Mouse (Mus musculus) heart, postnatal 36 days (tissue): ENCODE measurements around the gene Zfp949. TPM values are rescaled to one million over a fixed set of nuclear protein-coding genes. Genes with fewer than 3 reads are reported as not detected.
"Not testable (repeated sequence)": the region's sequence is repeated elsewhere in the genome, so short reads cannot be mapped to it uniquely, and the experiment has no call there.

Experiments used
- DNase-seq, 2 experiments: peaks; one replicate each; pipeline ENCODE4 v3.0.0; 2021 to 2022
- intact Hi-C: fragments of 180-260 bp; cut with DNase I; formaldehyde crosslinking; loops from one replicate; pipeline ENCODE4 v1.15.1; 2025
- total RNA-seq, 2 experiments: library from RNA; stranded (reverse); gene quantifications; 2 replicates each; pipeline ENCODE4 v1.2.3; 2021

Gene Zfp949
- total RNA-seq, 2 experiments from 2014 or later, result 9.2 to 10.1 TPM

DNA sequence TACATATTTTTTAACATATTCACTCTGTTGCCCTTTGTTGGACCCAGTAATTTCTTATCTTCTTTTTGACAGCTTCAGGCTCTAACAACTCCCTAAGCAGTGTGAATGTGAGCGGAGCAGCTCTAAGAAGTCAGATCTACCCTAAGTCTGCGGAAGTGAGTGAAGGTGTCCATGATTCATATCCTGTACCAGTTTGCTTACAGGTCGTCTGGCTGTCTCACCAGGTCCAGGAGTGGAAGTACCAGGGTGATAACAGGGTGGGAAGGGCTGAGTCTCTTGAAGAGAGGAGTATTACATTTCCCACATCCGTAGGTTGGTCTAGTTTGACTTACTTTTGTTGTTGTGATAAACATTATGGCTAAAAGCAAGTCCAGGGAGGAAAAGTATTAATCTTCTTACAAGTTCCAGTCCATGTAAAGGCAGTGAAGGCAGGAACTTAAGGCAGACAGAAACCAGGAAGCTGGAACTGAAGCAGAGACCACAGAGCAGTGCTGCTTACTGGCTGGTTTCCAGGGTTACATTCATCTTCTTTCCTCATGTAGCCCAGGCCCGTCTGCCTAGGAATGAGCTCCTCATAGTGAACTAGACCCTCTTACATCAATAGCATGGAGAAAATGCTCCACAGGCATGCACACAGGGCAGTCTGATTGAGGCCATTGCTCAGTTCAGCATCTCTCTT is 8.1 kb upstream of the Zfp949 start:
- DNase-seq, result no peak
- intact Hi-C loops, result loop anchor here (5.0 to 10.0 kb wide), 3 partner anchors 132 to 1285 kb away; partner anchors contain the start of gene Cep162

DNA sequence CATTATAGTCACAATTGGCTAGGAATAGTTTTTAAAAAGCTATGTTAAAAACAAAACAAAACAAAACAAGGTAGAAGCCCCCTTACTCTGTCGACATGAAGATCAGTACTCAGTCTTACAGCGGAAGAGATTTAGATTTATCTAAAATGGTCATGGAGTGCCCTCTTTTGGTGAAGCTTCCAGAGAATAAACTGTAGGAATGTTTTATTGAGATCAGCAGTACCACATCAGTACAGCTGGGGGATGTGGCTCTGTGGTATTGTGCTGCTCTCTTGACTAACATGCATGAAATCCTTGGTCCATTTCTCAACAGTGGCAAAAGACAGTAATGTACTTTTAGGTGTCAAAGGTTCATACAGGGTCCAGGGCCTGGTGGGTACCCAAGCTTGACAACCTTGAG is 5.0 kb upstream of the Zfp949 start:
- DNase-seq, result no peak
- intact Hi-C loops, result loop anchor here (5.0 to 10.0 kb wide), 3 partner anchors 136 to 1288 kb away; partner anchors contain the start of gene Cep162

DNA sequence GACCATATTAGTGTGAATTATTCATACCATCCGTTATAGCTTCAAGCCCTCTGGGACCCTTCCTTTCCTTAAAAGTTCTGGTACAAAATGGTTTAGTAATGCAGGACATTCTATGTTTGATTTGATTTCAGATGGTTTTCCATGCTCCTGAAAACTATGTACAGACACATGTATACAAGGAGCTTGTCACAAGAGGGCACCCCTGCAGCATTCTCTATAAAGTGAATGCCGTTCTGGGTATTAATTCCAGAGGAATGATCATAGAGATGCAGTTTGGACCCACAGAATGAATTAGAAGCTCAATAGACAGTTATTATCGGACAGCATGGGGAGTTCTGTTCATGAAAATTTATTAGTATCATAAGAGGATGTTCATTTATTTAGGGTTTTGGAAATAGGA is 2.3 kb upstream of the Zfp949 start:
- intact Hi-C loops, result loop anchor here (10.0 kb wide), 2 partner anchors 169 to 1291 kb away; partner anchors contain the start of gene Cep162
- no peak for DNase-seq

DNA sequence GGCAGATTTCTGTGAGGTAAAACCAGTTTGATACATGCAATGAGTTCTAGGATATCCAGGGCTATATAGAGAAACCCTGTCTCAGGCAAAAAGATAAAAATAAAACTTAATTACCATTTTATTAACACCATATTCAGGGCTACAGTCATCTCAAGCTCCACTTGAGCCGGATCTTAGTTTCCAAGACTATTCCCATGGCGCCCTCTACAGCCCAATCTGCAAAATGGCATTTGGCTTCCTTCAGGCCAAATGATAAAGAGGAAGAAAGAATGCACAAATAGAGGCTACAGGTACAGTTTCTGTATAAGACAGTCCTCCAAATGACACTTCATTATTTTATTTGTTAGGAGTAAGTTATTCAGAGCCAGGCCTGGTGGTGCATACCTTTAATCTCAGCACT is 1.7 kb upstream of the Zfp949 start:
- intact Hi-C loops, result loop anchor here (1.0 to 10.0 kb wide), 6 partner anchors 23 to 1291 kb away; partner anchors contain the start of genes Cep162 and Snx14
- peak; percentile 44 to 68 for DNase-seq

DNA sequence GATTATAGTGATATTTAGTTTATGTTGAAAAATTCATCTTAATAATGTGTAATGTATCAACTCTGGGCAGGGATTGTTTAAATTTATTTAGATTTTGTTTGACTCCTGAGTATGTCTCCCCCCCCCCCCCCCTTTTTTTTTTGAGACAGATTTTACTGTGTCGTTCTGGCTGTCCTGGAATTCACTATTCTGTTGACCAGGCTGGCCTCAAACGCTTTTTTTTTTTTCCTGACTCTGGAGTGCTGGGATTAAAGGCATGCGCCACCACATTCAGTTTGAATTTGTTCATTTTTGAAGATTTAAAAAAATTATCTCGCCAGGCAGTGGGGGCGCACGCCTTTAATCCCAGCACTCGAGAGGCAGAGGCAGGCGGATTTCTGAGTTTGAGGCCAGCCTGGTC is 1.2 kb upstream of the Zfp949 start:
- intact Hi-C loops, result loop anchor here (1.0 to 10.0 kb wide), 6 partner anchors 23 to 1292 kb away; partner anchors contain the start of genes Cep162 and Snx14
- no peak for DNase-seq

DNA sequence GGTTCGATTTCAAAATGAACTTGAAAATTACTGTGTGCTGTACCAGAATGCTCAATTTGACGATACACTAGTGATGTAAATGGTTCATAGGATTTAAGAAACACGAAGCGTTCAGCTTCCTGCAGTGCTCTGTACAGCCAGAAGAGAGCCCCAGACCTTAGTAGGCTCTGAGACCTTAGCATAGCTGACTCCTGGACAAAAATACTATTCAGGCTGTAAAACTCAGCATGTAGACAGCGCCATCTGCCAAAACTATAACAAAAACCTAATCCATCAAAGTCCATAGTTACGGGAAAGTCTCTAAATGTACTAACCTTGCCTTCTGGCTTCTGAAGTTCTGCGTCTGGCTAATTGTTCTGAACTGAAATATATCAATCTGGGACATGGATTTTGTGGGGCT is 550 bp upstream of the Zfp949 start:
- DNase-seq, result no peak
- intact Hi-C loops, result loop anchor here (2.0 to 10.0 kb wide), 4 partner anchors 66 to 1292 kb away; partner anchors contain the start of genes Cep162 and Snx14

DNA sequence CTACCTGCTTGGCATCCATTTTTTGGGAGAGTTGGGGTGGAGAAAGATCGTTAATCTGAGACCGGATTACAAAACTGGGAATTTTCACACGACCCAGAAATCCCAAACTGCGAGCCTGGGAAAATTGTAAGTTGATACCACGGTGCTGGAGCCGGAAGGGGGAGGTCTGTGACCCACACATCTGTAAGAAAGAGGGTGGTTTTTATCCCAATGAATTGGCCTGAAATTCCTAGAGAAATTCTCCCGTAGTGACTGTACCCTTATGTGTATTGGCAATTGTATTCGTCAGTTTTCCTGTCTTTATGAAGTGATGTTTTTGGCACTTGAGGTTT is 760 bp downstream of the Zfp949 start:
- DNase-seq, result no peak

DNA sequence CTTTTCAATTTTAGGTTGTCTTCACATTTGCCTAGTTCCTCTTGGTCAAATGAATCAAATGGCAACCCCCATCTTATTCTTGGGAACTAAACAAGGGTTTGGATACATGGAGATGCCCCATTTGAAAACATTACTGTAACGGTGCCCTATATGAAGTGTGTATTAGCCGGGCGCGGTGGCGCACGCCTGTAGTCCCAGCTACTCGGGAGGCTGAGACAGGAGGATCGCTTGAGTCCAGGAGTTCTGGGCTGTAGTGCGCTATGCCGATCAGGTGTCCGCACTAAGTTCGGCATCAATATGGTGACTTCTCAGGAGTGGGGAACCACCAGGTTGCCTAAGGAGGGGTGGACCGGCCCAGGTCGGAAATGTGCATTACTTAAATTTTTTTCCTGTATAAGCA is 5.3 kb downstream of the Zfp949 start:
- intact Hi-C loops, result no loop called here
- DNase-seq, result no peak

More for the DNA sequence above, 760 bp downstream of the Zfp949 start:
- intact Hi-C loops, result loop anchor here (10.0 kb wide), 2 partner anchors 166 to 1294 kb away; partner anchors contain the start of gene Cep162

DNA sequence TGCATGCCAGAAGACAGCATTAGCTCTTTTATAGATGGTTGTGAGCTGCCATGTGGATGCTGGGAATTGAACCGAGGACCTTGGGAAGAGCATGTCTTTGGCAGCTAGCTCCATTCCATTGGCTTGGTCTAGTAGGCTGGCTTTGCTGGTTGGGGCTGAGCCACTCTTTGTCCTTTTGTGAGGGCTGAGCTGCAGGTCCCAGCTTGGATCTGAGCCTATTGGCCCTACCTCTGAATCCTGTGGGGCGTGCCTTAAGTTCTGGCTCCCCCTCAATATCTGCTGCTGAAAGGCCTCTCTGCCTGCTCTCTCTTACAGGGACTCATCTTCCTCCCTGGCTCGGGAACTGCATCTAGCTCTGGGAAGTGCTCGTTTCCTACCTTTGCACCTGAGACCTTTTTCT is 10.3 kb downstream of the Zfp949 start:
- DNase-seq, result no peak
- intact Hi-C loops, result no loop called here

DNA sequence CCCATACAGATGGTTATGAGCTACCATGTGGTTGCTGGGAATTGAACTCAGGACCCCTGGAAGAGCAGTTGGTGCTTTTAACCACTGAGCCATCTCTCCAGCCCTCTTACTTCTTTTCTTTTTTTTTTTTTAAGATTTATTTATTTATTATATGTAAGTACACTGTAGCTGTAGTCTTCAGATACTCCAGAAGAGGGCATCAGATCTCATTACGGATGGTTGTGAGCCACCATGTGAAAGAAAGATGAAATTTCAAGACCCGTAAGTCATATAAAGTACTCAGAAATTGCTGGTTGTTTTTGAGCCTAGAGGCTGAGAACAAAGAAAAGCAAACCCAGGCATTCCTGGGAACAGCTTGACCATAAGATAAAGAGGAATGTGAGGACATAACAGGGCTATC is 13.7 kb downstream of the Zfp949 start:
- intact Hi-C loops, DNase-seq: not testable (repeated sequence)

DNA sequence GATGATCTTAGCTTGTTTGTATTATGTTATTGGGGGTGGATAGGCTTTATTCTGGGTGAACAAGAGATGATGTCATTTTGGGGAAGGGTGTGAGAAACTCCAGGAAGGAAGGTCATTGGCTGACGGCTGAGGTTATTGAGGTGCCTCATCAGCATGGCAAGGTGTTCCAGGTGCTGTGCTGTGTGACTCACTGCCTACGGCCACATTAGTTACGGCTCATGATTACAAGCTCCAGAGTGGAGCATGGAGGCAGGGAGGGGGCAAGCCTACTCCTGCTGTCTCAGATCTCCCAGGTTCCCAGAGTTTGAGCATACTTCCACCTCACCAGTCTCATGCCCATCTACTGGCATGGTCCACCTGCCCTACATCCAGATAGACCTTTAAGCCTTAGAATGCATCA is 22.7 kb downstream of the Zfp949 start:
- intact Hi-C loops, DNase-seq: not testable (repeated sequence)

DNA sequence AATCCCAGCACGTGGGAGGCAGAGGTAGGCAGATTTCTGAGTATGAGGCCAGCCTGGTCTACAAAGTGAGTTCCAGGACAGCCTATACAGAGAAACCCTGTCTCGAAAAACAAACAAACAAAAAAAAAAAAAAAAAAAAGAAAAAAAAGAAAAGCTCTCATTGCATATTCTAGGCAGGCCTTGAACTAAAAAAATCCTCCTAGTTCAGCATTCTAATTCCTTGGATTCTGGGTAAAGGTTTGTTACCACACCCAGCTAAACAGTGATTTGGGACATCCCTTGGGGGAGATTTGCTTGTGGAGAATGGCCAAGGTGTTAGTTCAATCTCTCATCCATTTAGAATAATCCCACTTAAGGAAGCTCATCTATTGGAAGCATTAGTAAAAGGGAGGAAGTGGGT is 32.8 kb downstream of the Zfp949 start, which contains the start of gene Trim43a:
Trim43a (plus strand) TSS at position 301 of the 400 bp plus-strand sequence.
- not testable (repeated sequence) for DNase-seq

DNA sequence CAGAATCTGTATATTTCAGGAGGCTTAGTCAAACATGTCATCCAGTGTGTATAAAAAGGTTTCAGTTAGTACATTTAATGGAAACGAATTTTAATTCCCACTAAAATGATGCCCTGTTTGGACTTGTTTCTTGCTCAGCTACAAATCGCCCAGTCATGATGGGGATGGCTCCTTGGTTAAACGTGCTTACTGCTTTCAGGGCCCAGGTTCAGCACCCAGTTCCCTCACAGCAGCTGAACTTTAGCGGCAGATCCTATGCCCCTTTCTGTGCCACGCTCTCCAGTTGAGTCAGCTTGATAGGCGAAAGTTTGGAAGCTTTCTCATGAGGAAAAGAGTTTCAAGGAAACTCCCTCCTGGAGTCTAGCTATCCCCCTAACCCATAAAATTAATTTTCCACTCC is 45.9 kb downstream of the Zfp949 start:
- intact Hi-C loops, DNase-seq: not testable (repeated sequence)

More for the DNA sequence above, 32.8 kb downstream of the Zfp949 start, which contains the start of gene Trim43a:
- intact Hi-C loops, result not testable (repeated sequence)

DNA sequence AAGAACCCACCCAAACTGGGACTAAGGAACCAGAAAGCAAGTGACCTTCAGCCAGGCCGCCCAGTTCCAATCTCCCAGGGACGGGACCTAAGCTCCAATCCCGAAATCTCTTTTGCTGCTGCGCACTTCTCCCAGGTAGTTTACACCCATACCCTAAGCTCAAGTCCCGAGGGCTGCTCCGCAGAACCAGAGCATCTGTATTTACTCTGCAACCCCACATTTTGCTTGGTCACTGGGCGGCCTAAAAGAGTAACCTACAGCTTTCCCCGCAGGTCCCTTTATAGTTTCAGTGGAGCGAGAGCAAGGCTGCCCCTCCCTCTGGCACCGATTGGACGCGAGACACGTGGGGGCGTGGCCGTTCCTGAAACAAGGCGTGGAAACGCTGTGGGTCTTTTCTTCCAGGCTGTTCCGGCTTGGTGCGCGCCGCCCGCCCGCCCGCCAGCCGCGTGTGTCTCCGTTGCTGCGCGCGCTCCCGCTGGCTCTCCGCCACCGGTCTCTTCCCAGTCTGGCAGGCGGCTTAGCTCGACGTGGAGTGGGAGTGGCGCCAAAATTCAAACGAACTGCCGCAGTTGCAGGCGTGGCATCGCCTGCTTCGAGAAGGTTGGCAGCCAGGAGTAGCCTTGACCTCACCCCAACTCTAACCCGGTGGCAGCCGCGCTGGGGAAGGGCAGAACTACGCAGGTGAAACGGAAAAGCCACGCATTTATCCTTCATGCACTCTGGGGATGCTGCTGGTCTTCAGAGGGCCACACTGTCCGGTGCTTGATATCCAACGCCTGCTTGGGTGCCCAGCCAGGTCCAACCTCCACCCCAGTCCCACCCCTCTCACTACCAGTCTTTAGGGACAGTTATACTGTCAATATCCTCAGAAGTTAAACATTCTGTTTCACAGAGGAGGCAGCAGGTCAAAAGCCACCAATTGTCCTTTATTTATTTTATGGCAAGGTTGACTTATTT is 51.7 kb downstream of the Zfp949 start:
- intact Hi-C loops, result not testable (repeated sequence)
- peak; percentile 99 to 100 for DNase-seq

Other genes with a start within 250 kb of the Zfp949 start
- 10 to 100 TPM; 13.0 to 14.1 TPM for gene Nt5e, start 220.8 kb upstream of the Zfp949 start, total RNA-seq
- gene Snx14, start 109.1 kb upstream of the Zfp949 start, total RNA-seq, result 10 to 100 TPM; 22.7 to 24.0 TPM
- 1 to 10 TPM in 1 of 2 experiments, not detected in 1; 1.7 TPM for gene Gm20537, start 91.4 kb upstream of the Zfp949 start, total RNA-seq
- 10 to 100 TPM; 59.9 to 63.2 TPM for gene Syncrip, start 65.4 kb upstream of the Zfp949 start, total RNA-seq
- gene Trim43a, start 32.9 kb downstream of the Zfp949 start, total RNA-seq, result under 1 TPM in 1 of 2 experiments, not detected in 1; 0.16 TPM
- 10 to 100 TPM; 15.9 to 21.5 TPM for gene Mthfsl, start 172.3 kb downstream of the Zfp949 start, total RNA-seq
- 1 to 10 TPM in 1 of 2 experiments, not detected in 1; 1.2 TPM for gene Bcl2a1d, start 183.9 kb downstream of the Zfp949 start, total RNA-seq